Mouse (Mus musculus) CD4-positive, CD25-positive, alpha-beta regulatory T cell, adult 2 months (primary cell): ENCODE measurements around the gene Capn8.
A peak's percentile ranks its signal among the peaks of the same experiment; 100 is the strongest.

Experiments
- DNase-seq: peaks from one replicate; pipeline ENCODE4 v3.0.0-alpha.2; 2012; ENCODE audit warnings: low read depth, low spot score

Capn8 gene

DNA sequence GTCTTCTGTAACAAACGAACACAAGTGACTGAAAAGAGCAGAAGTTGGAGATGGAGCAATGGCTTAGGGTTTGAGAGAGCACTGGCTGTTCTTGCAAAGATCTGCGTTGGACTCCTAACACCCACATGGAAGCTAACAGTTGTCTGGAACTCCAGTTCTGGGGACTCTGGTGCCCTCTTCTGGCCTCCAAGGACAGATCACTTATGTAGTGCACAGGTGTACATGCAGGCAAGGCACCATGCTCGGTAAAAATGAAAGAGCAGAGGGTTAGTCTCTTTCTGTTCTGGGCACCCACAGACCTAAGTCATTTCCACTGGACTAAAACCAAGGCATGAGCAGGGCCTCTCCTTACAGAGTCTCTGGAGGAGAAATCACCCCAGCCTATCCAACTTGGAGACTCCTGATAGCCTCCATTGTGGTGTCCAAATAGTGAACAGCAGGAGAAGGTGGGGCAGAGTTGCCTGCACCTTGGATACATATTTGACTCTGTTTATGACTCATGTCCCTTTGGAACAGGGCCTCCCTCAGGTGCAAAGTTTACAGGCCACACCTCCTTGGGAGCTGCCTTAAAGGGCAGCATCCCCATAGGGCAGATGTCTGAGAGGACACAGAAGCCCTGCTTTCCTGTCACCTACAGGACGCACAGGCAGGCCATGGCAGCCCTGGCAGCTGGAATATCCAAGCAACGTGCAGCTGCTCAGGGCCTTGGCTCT is at the start of gene Capn8:
TSS of gene Capn8 (plus strand) at position 600 of the 713 bp plus-strand sequence.
- peak; percentile 37 for DNase-seq

GRCm38 (mm10) chr1:182516758-182517676 is 47.8 kb upstream of the Capn8 start, which contains the start of gene Capn2:
TSS of gene Capn2 (minus strand) at chr1:182517608.
- peak; percentile 82 for DNase-seq

GRCm38 (mm10) chr1:182517677-182518011 is 47.2 kb upstream of the Capn8 start:
- DNase-seq, result no peak

DNA sequence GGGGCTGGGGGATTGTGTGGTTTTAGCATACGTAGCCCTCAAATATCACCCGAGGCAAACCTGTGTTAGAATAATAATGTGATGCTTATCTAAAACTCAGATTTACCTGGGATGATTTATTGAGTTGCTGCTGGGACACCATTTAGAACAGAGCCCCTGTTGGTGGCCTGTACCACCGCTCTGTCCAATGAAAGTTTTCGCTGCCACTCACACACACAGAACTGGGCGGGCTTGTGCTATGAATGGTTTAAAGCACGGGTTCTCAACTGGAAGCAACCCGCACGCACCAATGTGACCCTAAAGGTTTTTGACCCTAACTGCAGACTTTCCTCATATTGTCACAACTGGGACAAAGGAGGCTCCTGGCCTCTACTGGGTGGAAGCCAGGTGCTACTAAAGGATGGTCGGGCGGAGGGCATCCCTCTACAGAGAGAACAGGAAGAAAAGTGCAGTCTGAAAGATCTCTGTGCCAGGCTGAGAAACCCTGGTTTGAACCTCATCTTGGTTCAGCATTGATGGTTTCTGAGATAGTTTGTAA is 46.6 kb upstream of the Capn8 start:
- DNase-seq, result peak; percentile 51

DNA sequence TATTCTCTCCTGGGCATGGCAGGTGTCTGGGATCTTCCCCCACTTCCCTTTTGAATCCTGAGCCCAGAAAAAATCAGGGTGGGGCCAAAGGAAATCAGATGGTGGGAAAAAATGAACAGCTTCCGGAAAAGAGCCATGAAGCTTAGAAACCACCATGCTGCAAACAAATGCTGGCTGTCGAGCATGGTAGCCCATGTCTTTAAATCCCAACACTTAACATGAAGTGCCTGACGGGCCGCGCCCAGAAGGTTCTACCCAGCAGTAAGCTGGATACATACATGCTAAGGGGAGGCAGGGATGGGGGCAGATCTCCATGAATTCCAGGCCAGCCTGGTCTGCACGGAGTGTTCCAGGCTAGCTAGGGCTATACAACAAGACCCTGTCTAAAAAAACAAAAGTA is 46.0 kb upstream of the Capn8 start:
- no peak for DNase-seq

DNA sequence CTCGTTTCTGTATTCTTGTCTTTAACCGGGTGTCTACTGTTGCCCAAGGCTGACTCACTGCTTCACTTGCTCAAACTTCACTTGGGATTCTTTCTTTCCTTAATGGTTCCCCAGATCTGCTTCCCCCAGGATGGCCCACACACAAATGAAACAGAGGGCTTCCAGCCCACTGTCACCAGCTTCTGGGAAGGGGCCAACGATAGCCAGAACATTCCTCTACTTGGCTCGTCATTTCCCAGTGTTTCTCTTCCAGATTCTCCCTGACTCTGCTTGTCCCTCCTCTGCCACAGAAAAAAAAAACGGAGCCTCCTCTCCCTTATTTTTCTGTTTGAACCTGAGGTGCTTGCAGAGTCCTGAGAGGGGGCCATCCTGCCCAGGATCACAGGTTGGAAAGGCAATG is 45.5 kb upstream of the Capn8 start:
- DNase-seq, result no peak

DNA sequence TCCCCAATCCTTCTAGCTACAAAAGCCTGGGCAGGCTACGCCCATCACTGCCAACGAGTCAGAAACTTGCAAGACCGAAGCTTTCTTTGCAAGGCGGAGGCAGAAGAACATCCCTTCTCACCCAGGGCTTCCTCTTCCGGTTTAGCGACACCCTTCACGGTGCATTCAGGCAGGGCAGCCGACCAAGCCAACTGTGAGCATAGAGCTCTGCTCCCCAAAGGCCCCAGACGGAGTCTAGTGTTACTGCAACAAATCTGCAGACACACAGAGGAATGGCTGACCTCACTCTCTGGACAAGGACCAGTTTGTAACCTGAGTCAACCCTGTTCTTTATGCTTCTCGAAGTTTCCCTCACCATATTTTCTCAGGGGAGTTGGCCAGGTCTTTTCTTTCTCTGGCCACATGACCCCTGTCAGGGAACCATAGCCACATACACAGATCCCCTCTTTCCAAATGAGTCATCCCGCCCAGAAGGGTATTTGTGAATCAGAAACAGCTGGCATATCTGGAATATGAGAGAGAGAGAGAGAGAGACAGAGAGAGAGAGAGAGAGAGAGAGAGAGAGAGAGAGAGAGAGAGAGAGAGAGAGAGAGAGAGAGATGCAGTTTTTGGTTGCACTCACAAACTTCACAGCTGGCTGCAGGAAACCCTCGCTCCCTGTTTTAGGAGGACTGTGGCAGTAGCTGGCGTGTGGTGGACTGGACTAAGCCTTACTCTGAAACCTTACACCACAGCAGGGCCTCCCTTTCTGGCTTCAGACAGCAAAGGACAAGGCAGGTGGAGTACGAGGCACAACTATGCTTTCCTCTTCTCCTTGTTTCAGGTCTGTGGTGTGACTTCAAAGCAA is 44.5 kb upstream of the Capn8 start:
- peak; percentile 83 for DNase-seq

DNA sequence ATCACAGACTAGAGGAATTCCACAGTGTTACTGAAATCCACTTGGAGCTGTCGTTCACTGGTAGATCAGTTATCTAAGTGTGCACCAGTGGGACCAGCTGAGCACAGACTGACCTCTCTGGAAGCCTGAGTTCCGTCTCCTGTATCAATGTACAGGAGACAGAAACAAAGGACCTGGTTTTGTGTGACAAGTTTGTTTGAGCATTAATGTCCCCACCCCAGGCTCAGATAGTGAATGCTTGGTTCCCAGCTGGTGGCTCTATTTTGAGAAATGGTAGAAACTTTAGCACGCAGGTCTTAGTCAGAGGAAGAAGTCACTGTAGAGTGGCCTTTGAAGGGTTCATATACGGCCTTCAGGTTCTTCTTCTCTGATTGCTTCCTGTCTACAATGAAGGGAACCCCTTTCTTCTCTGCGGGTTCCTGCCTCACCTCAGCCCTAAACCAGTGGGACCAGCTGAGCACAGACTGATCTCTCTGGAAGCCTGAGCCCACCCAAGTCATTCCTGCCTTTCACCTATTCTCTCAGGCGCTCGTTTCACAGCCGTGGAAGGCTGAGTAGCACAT is 43.8 kb upstream of the Capn8 start:
- DNase-seq, result peak; percentile 50

DNA sequence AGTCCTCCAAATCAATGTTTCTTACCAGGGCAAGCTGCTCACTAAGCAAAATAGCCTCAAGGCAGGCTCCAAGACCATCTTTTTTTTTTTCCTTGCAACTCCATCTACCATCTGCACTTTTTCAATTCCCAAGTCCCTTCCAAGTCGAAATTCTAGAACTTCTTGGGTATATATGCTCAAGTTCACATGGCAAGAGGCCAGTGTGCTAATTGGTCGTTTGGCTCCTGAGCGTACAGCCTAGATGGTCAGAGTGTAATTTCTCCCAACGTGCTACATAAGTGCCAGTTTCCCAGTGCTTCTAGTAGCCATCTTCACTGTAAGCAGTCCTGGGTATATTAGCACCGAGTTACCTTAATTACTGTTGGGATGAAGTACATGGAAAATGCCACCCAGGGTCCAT is 41.8 kb upstream of the Capn8 start:
- no peak for DNase-seq

- no peak for DNase-seq
Observed at GRCm38 (mm10) chr1:182523692-182524091, 41.1 kb upstream of the Capn8 start.

DNA sequence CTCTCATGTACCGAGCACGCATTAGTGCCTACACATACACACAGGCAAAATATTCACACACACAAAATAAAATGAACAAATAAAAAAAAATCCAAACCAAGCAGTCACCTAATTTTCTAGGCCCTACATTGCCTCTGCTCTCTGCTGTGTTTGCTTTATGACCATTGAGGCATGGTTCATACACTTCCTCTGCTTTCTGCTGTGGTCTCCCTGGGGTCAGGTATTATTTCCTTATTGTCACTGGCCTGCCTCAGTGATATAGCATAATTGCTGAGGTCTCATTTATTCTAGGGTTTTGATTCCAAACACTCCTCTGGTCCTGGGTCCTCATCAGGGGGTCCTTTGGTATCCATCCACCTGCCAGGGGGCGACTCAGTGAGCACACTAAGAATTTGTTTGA is 39.2 kb upstream of the Capn8 start:
- no peak for DNase-seq

DNA sequence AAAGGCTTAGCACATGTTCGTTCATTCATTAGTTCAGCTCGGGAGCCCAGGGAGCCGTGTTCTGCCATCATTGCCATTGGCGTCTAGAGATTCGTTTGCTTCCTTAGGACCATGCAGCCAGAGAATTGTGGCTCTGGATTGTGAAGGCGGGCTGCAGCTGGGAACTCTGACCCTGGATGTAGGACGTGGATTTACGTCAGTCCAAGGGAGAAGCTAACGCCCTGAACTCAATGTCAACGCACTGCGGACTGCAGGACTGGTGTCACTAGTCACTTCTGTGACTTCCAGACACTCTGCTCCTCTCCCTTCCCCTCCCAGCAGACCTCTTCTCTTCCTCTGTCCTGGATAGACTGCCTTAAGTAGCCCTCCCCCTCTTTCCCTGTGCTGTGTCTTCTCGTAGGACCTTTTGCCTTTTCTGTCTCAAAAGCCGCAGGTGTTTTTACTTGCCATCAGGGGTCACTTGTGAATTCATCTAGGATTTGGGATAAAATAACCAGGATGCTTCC is 37.5 kb upstream of the Capn8 start:
- no peak for DNase-seq

DNA sequence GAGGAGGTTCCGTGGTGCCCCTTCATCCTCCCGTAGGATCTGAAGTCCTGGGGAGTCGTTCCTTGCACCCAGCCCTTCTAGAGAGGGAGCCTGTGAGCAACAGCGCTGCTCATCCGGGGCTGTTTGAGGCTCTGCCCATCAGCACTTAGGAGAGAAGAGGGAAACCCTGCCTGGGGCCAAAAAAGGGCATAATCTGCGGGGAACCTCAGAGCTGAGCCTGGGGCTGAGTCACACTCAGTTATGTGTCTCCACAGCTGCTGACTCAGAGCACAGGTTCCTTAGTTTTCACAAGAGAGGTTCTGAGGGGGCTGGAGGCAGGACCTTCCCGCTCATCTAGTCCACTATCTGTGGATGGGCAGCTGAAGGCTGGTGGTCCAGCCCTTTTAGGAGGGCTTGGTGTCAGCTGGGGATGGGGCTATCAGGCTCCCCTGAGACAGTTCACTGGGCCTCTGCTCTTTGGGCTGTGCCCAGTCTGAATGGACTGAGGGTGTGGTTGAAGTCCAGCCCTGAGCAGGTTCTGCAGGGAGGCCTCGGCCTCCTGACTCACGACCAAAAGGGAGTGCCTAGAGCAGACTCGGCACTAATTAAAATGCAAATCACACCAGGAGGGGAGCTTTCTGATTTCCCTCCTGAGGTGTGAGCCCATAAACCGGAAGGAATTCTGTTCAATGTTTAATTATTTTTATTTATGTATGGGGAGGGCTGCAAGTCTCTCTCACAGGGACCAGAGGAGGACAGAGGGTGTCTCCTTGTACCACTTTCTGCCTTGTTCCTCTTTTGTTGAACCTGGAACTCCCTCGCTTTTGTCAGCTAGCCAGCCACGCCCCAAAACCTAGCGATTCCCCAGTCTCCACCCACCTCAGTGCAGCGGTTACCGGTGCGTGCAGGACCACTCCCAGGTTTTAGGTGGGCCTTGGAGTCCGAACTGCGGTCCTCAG is 36.6 kb upstream of the Capn8 start:
- peak; percentile 62 for DNase-seq

- no peak for DNase-seq
Observed at GRCm38 (mm10) chr1:182533583-182533982, 31.2 kb upstream of the Capn8 start.

DNA sequence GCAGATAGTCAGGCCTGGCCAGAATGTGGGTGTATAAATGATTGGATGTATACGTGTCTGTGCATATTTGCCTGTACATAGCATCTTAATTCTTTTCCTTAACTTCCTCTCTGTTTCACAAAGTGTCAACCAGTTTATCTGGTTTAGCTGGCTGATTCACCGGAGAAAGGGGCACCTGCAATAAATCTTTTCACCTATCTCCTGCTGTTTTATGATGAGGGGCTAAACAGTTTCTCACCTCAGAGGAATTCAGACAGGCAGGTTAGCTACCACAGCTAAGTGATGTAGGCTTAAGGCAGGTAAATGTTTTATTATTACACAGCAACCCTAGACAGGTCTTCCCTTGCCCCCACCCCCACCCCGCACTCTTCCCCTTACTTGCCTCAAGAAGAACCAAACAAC is 29.7 kb upstream of the Capn8 start:
- no peak for DNase-seq

GRCm38 (mm10) chr1:182539023-182539940 is 25.5 kb upstream of the Capn8 start:
- DNase-seq, result peak; percentile 92

DNA sequence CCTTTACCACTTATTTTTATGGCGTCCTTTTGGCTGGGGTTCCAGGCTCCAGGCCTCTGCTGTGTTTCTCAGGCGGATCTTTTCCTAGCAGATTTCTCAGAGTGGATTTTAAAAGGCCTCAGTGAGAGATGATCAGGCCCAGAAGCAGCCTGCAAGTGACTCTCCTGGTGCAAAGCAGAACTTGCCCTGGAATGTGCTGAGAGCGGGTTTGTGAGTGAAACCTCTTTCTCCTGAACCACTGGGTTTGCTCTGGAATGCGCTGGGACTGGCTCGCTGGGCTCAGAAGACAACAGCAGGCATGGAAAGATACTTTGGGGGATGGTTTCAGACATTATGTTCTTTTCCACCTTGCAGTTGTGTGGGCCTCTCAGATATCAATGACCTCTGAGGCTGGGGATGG is 22.7 kb upstream of the Capn8 start:
- no peak for DNase-seq

DNA sequence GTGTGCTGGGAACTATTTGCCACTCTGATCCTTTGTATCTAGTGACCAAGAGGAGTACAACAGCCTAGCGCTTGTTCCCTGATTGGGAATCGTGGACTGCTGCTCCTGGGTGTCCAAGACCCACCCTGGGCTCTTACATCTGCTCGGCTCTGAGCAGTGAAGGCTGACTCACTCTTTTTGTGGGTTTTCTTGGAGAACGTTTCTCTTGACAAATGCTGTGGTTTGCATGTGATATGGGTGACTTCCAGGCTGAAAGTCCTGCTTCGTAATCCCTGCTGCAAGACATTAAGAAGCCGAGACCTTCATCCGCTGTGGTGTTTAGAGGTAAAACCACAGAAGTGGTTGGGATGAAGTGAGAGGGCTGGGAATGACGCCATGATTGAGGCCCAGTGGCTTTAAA is 21.7 kb upstream of the Capn8 start:
- no peak for DNase-seq

DNA sequence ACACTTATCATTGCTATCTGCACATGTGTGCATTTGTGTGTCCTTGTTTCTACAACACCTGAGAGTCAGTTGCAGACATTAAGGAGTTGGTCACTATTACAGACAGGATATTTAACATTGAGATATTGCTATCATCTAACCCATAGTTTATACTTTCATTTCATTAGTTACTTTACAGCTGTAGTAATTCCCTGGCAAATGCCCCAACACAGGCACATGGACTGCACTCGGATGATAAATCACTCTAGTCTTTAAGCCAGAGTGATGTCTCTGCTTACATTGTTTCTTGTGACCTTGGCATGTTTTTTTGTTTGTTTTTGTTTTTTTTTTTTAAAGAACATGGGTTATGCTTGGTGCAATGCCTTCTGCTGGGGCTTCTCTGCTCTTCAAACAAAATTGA is 20.9 kb upstream of the Capn8 start:
- DNase-seq, result no peak
